Mouse (Mus musculus) megakaryocyte, adult 5-6 weeks (primary cell): ENCODE data around the gene Prl7c1. TPM values are rescaled to one million over a fixed set of nuclear protein-coding genes. Genes with fewer than 3 reads are reported as not detected.
"Not testable (repeated sequence)": the region's sequence is repeated elsewhere in the genome, so short reads cannot be mapped to it uniquely, and the experiment has no call there.

Experiments
- ATAC-seq: 2 replicates; pipeline ENCODE4 v1.8.0; 2016; ENCODE audit warnings: mild to moderate bottlenecking, inconsistent platforms; ENCODE audit not compliant: poor library complexity, severe bottlenecking
- total RNA-seq, 2 experiments: library from RNA; stranded (forward) in 1 of 2; stranded (reverse) in 1 of 2; fragments of 153-499, 151-499 nt in 1 of 2; fragments of 221-1000, 200-1000 nt in 1 of 2; gene quantifications; 2 replicates each; pipeline versions ENCODE4 v1.2.3 to v1.2.4; 2015 to 2017

The Prl7c1 gene
- total RNA-seq (2015) (not detected in 2 replicates), total RNA-seq (2017) (not detected in 2 replicates)

DNA sequence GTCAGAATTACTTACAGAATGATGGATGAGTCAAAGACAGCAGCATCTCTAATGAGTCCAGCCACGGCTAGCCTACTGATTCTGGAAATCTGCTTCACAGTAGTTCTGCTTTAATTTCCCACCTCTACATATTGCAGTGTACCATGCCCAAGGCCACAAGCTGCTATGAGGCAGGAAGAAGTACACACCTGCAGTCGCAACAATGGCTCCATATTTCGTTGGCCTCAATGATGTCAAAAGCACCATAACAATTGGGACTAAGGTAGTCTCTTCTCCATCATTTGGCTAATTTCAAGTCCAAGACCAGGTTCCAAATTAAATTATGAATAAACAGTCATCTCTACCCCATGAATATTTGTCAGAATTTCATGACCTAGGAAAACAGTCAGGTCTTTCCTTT is at the start of gene Prl7c1:
Gene Prl7c1 (minus strand): TSS at position 101 of the 400 bp plus-strand sequence.
- not testable (repeated sequence) for ATAC-seq

DNA sequence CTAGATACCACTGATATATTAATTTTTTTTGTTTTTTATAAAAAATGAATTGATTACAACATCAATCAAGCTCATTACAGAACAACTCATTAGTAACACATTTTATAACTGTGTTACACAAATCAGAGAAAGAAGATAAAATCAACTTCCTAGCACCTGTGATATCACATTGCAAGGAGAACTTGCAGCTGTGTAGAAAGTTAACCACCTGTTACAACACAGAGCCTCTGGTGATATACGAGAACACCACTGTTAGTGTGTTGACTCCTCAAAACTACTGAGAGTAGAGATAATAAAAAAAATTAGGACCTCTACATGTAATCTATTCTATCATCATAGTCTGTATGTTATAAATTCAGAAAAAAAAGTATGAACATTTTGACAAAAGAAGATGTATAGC is 22.2 kb upstream of the Prl7c1 start:
- ATAC-seq: no peak

DNA sequence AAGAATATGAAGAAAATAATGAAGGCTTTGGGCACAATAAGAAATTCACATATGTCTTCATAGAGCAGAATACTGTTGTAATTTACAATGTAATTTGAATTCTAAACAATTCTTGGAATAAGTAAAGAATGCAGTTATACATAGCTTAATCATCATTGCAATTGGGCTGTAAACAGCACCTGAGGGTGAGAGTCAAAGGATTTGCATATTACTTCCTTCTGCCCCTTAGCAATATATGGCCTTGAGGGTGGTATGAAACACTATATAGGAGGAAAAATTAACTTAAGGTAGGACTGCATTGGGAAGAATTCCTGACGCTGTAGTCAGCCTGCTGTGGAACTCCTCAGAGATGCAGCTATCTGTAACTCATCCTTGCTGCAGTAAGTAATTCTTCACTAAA is 20.8 kb upstream of the Prl7c1 start, which contains the start of gene Prl2a1:
Gene Prl2a1 (plus strand): TSS at position 301 of the 400 bp plus-strand sequence.
- ATAC-seq: no peak

DNA sequence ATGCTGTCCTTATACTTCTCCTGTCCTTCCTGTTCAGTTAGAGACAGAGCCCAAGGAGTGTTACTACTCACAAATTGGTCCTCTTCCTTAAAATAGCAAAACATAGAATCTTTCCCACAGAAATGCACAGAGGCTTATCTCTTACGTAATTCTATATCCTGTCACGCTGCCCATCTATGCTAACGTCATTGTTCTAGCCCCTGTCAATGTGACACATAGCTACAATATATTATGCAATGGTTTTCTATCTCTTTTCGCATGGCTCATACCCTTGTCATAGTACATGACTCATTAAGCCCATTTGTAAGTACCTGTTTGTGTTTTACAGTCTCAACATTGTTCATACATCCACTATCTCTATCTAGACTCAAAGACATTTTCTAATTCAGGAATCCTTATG is 18.7 kb upstream of the Prl7c1 start:
- no peak for ATAC-seq

DNA sequence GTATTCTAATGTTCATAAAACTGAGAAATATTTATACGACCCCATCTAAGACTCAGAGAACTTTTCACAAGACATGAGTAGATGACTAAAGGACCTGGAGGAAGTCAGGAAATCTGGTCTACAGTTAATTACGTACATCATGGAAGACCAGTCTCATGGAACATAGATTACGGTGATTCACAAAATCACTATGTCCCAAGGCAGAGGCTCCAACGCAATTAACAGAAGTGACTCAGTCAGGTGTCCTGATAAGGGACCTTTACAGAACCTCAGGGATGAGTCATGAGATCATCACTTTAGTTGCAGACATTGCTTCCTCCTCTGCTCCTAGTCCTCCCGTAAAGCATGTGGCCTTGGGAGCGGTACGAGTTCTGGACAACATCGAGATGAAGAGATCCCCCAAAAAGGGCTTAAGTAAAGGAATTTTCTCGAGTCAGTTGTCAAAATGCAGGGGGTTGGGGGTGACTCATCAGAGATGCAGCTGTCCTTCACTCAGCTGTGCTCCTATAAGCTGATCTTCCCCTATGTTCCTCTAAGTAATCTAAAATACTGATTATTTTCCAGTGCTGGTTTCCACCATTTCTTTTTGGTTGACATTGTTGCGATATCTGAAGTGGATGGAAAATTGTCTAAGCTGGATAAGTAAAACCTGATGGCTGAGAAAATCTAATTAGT is 46.0 kb downstream of the Prl7c1 start:
- no peak for ATAC-seq

DNA sequence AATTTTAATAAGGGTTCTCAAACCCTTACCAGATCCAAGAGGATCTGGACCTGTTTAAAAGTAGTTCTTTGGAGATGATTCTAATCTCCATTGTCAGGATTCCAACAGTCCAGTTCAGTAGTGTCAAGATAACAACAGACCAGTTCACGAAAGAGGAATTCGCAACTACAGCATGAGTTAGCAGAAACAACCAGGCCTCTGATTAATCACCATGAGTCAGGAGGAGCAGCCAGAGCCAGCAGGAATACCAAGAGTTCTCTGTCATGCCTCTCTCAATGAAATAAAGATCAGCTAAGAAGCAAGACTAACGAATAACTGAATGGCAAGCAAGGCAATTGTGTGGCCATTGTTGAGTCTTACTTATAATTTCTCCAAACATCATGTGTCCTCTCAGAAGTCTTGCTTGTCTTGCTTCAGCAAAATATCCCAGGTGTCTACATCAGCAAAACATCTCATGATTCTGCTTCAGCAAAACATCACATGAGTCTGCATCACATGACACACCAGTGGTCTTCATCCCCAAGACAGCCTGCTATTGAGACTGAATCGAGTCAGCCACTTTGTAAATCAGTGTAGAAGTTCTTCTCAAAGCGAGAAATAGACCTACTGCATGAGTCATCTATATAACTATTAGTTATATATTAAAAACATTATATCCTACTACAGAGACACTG is 50.2 kb downstream of the Prl7c1 start:
- not testable (repeated sequence) for ATAC-seq

DNA sequence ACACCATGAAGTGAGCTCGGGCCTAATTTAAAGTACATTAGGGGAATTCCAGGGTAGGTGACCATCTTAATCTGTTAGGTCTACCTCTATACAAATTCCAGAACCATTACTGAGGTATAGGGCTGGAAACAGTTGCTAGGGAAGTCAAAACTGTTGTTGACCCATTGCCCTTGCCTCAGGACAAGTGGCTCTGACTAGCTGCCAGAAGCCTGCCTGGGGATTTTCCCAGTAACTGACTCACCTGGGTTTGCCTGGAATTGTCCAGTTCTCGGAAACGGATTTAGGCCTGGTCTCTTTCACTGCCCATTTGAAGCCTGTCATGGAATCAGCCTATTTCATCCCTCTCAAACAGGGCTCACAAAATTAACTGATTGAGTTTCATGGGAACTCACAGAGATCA is 55.5 kb downstream of the Prl7c1 start:
- ATAC-seq: not testable (repeated sequence)

Other genes starting within 250 kb of the Prl7c1 start
- not detected in 2 replicates for gene Prl8a9, start 216.2 kb downstream of the Prl7c1 start, total RNA-seq (2015)
- gene Prl8a9, start 216.2 kb downstream of the Prl7c1 start, total RNA-seq (2017): not detected in 2 replicates
- gene Prl8a1, start 198.6 kb downstream of the Prl7c1 start, total RNA-seq (2015): not detected in 2 replicates
- not detected in 2 replicates for gene Prl8a1, start 198.6 kb downstream of the Prl7c1 start, total RNA-seq (2017)
- gene Prl7b1, start 170.2 kb downstream of the Prl7c1 start, total RNA-seq (2015): not detected in 2 replicates
- gene Prl7b1, start 170.2 kb downstream of the Prl7c1 start, total RNA-seq (2017): not detected in 2 replicates
- gene Prl7a1, start 138.3 kb downstream of the Prl7c1 start, total RNA-seq (2015): not detected in 2 replicates
- gene Prl7a1, start 138.3 kb downstream of the Prl7c1 start, total RNA-seq (2017): not detected in 2 replicates
- not detected in 2 replicates for gene Prl7a2, start 112.8 kb downstream of the Prl7c1 start, total RNA-seq (2015)
- not detected in 2 replicates for gene Prl7a2, start 112.8 kb downstream of the Prl7c1 start, total RNA-seq (2017)
- gene Prl7d1, start 64.1 kb downstream of the Prl7c1 start, total RNA-seq (2015): not detected in 2 replicates
- gene Prl7d1, start 64.1 kb downstream of the Prl7c1 start, total RNA-seq (2017): not detected in 2 replicates
- not detected in 2 replicates for gene Prl2a1, start 20.9 kb upstream of the Prl7c1 start, total RNA-seq (2015)
- gene Prl2a1, start 20.9 kb upstream of the Prl7c1 start, total RNA-seq (2017): not detected in 2 replicates
- gene Prl2c1, start 68.5 kb upstream of the Prl7c1 start, total RNA-seq (2015): not detected in 2 replicates
- not detected in 2 replicates for gene Prl2c1, start 68.5 kb upstream of the Prl7c1 start, total RNA-seq (2017)
- gene Prl4a1, start 235.4 kb upstream of the Prl7c1 start, total RNA-seq (2015): not detected in 2 replicates
- not detected in 2 replicates for gene Prl4a1, start 235.4 kb upstream of the Prl7c1 start, total RNA-seq (2017)